In genomic region chr15:85553421-85553820, GRCm38 (mm10) we compare ENCODE assay signal across 42 mouse cellular contexts. TPM values are rescaled to one million over a fixed set of nuclear protein-coding genes. Genes with fewer than 3 reads are reported as not detected.
"Had no signal": no experiment of that assay in that cellular context is flagged by ENCODE, and none has a peak within 500 bp of the region (broad histone marks: within the 10 kb centered on the region; RNA-seq: fewer than 3 reads in every experiment).

No protein-coding gene starts in this region.

- H3K4me1 ChIP-seq: limb, embryonic 12.5 days; liver, embryonic 12.5 days had no signal

- ATAC-seq: hindbrain, postnatal 0 days; intestine, embryonic 16.5 days; liver, embryonic 12.5 days had no signal

- H3K4me3 ChIP-seq: gastrocnemius, adult 2 months; heart, adult 2 months; heart, embryonic 13.5 days; heart, embryonic 15.5 days; hindbrain, embryonic 13.5 days; hindbrain, embryonic 15.5 days; kidney, embryonic 15.5 days; limb, embryonic 12.5 days; liver, embryonic 12.5 days had no signal

- DNase-seq: gastrocnemius, adult 2 months; gastrocnemius, postnatal 10 days; gastrocnemius, postnatal 25 days; heart, adult 11 months; heart, adult 2 months; heart, postnatal 14 days; heart, postnatal 36 days; kidney, adult 11 months; kidney, adult 2 months; kidney, adult 9 months; kidney, postnatal 14 days; kidney, postnatal 36 days; layer of hippocampus, adult 9-11 months; layer of hippocampus, postnatal 36 days; left cerebral cortex, postnatal 4 days had no signal

- H3K4me2 ChIP-seq: heart, embryonic 11.5 days; heart, embryonic 13.5 days; heart, embryonic 15.5 days; hindbrain, embryonic 13.5 days; hindbrain, embryonic 15.5 days; kidney, embryonic 15.5 days; limb, embryonic 12.5 days; liver, embryonic 12.5 days had no signal

- H3K9me3 ChIP-seq: heart, embryonic 13.5 days; heart, embryonic 15.5 days; hindbrain, embryonic 13.5 days; hindbrain, embryonic 15.5 days; kidney, embryonic 15.5 days; limb, embryonic 12.5 days; liver, embryonic 12.5 days had no signal

- H3K27ac ChIP-seq: gastrocnemius, adult 2 months; heart, adult 2 months; heart, embryonic 13.5 days; heart, embryonic 15.5 days; hindbrain, embryonic 13.5 days; hindbrain, embryonic 15.5 days; hindbrain, postnatal 0 days; kidney, embryonic 15.5 days; kidney, postnatal 0 days; limb, embryonic 12.5 days; liver, embryonic 12.5 days had no signal

- H3K27me3 ChIP-seq: hindbrain, embryonic 13.5 days; hindbrain, embryonic 15.5 days; kidney, embryonic 15.5 days had no signal

- H3K36me3 ChIP-seq: heart, embryonic 13.5 days; heart, embryonic 15.5 days; hindbrain, embryonic 15.5 days; kidney, embryonic 15.5 days; limb, embryonic 12.5 days; liver, embryonic 12.5 days had no signal

- H3K9ac ChIP-seq: heart, embryonic 13.5 days; heart, embryonic 15.5 days; hindbrain, embryonic 13.5 days; hindbrain, embryonic 15.5 days; kidney, embryonic 15.5 days; limb, embryonic 12.5 days; liver, embryonic 12.5 days had no signal

RNA-seq across cellular contexts. Expression of gene Wnt7b, which starts 28.9 kb away (rescaled TPM):
- total RNA-seq: gastrocnemius, adult 2 months; gastrocnemius, postnatal 25 days; hematopoietic stem cell, adult 5-6 weeks had no signal

RNA-seq across cellular contexts. Expression of gene 7530416G11Rik, which starts 50.4 kb away (rescaled TPM):
- total RNA-seq: gastrocnemius, adult 2 months; gastrocnemius, postnatal 10 days; gastrocnemius, postnatal 25 days; heart, adult 2 months; heart, postnatal 14 days; heart, postnatal 36 days; hematopoietic stem cell, adult 5-6 weeks; hindbrain, postnatal 0 days; layer of hippocampus, adult 18-20 months; layer of hippocampus, adult 8-10 months; layer of hippocampus, postnatal 14 days; layer of hippocampus, postnatal 36 days; left cerebral cortex, adult 18-20 months; left cerebral cortex, adult 8-10 months; left cerebral cortex, postnatal 10 days; left cerebral cortex, postnatal 25 days; left cerebral cortex, postnatal 4 days; liver, adult 2 months had no signal
- polyA plus RNA-seq: frontal cortex, adult 2 months; gonadal fat pad, adult 2 months; heart, adult 2 months; heart, embryonic 11.5 days; heart, embryonic 13.5 days; heart, embryonic 15.5 days; heart, postnatal 0 days; hindbrain, embryonic 11.5 days; hindbrain, embryonic 13.5 days; hindbrain, embryonic 15.5 days; hindbrain, postnatal 0 days; intestine, embryonic 14.5 days; intestine, embryonic 16.5 days; kidney, adult 2 months; kidney, embryonic 15.5 days; kidney, postnatal 0 days; large intestine, adult 2 months; limb, embryonic 12.5 days; limb, embryonic 14.5 days; liver, adult 2 months; liver, embryonic 12.5 days had no signal
